Mouse (Mus musculus) spleen, adult 2 months (tissue): Measurements from ENCODE around the gene Serpinb1a. TPM values are rescaled to one million over a fixed set of nuclear protein-coding genes. Genes with fewer than 3 reads are reported as not detected.

Experiments used
- DNase-seq, 2 experiments: peaks; one replicate each; pipeline versions ENCODE4 v3.0.0 to v3.0.0-alpha.2; 2012 to 2021; ENCODE audit warnings: low spot score in 2 of 2, low read depth in 1 of 2
- H3K27ac ChIP-seq: fragments of 200-500 bp; 2 replicates; pipeline ENCODE4 v1.5.1; 2012; ENCODE audit warnings: low read length, inconsistent platforms; ENCODE audit not compliant: insufficient read depth
- H3K27me3 ChIP-seq: fragments of 200-500 bp; 2 replicates; pipeline ENCODE4 v1.6.1; 2012; ENCODE audit warnings: mild to moderate bottlenecking, moderate library complexity, low read length, inconsistent platforms; ENCODE audit not compliant: control insufficient read depth, insufficient read depth
- H3K36me3 ChIP-seq: fragments of 200-500 bp; 2 replicates; pipeline ENCODE4 v1.6.1; 2012; ENCODE audit warnings: mild to moderate bottlenecking, low read length, inconsistent platforms; ENCODE audit not compliant: control insufficient read depth, insufficient read depth
- H3K4me1 ChIP-seq: fragments of 200-500 bp; 2 replicates; pipeline ENCODE4 v1.6.1; 2011; ENCODE audit warnings: inconsistent platforms; ENCODE audit not compliant: control insufficient read depth, insufficient read depth, insufficient read length
- H3K4me3 ChIP-seq: fragments of 200-500 bp; 2 replicates; pipeline ENCODE4 v1.5.1; 2011; ENCODE audit warnings: mild to moderate bottlenecking, inconsistent platforms; ENCODE audit not compliant: insufficient read depth, insufficient read length; ENCODE audit errors: extremely low read depth
- CTCF ChIP-seq: fragments of 200-500 bp; IDR thresholded peaks from 2 replicates; pipeline ENCODE4 v1.5.1; 2011; ENCODE audit warnings: mild to moderate bottlenecking, inconsistent platforms; ENCODE audit not compliant: insufficient read depth, insufficient read length, insufficient replicate concordance; ENCODE audit errors: extremely low read depth
- POLR2A ChIP-seq: fragments of 200-500 bp; IDR thresholded peaks from 2 replicates; pipeline ENCODE4 v1.6.1; 2011; ENCODE audit warnings: low read depth, low read length, inconsistent platforms
- WGBS: fragments of 180-500 bp; shearing (Covaris S2); methylation state at CpG from one replicate; pipeline ENCODE4 v1.1.7; 2018; 5-methylcytosine and 5-hydroxymethylcytosine counted together
- polyA plus RNA-seq: library from polyadenylated mRNA; depleted of rRNA; stranded (reverse); fragments of >200 nt; gene quantifications from 2 replicates; pipeline ENCODE4 v1.2.3, GENCODE M21; 2012

The Serpinb1a gene
- polyA plus RNA-seq, 1 experiment = 30.2 TPM

DNA sequence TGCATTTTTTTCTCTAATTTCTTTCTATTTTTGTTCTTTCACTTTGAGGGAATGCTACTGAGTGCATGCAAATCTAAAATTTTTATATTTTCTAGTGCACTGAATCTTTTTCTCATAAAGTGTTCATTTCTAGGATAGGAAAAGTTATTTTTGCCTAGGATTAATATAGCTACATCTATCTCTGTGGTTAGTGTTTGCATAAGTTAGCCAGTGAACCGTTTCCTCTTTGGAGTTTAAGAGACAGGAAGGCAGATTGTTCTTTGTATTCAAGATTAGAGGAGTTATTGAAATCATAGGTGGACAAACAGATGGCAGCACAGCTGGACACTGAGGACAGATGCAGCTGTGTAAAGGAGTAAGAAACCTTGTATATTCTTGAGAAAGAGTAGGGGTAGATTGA, 11.7 kb downstream of the Serpinb1a start:
- 6% methylated on average over 1 of the region's 1 CpGs for WGBS
- TF ChIP-seq CTCF (no peak), POLR2A (no peak)
- DNase-seq = no peak
- H3K36me3 ChIP-seq = peaks cover 9% of the 10 kb centered on the region
- no peaks in the 10 kb centered on the region for H3K27me3 ChIP-seq
- peaks cover 13% of the 10 kb centered on the region for H3K4me1 ChIP-seq
- no peak overlapping the region for H3K4me3 ChIP-seq
- H3K27ac ChIP-seq = peak overlapping the region; percentile 80; the same call in 1 of the 2 replicates

DNA sequence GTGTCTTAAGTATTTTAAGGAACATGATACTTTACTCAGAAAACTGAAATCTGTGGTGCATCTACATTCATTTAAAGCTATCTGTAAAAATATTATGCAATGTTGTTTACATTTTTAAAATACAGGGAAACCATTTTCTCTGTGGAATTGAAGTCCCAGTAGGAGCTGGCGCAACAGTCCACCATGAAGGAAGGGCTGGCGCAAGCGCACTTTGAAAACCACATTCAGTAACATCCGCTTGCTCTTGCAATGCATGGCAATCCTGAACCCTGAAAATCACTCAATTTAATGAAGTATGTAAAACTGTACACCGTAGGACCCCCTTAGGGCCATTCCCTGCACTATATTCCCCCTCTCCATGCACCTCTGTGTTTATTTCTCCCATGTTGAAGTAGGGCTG, 16.5 kb downstream of the Serpinb1a start:
- TF ChIP-seq POLR2A = no peak
- TF ChIP-seq CTCF = no peak
- H3K27ac ChIP-seq = no peak overlapping the region
- no peaks in the 10 kb centered on the region for H3K27me3 ChIP-seq
- peaks cover 20% of the 10 kb centered on the region for H3K4me1 ChIP-seq
- no peaks in the 10 kb centered on the region for H3K36me3 ChIP-seq
- no peak for DNase-seq
- WGBS = 75% methylated on average over 5 of the region's 5 CpGs
- no peak overlapping the region for H3K4me3 ChIP-seq

DNA sequence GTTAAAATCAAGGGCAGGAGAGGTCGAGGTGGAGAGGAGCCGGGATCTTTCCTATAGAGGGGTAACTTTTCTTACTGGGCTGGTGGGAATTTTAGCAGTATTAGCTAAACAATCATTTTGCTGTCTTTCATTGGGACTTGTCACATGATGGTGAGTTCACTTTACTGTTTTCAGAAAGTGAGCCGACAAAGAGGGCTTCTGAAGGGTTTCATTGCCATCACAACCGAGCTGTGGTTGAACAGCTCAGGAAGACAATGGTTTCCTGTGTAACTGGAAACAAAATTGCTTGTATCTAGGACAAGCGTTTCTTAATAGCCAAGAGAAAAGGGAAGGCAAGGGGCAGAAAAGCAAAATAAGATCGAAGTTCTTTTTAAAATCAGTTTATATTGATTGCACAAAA, 17.7 kb downstream of the Serpinb1a start:
- H3K4me3 ChIP-seq = no peak overlapping the region
- H3K4me1 ChIP-seq = peaks cover 15% of the 10 kb centered on the region
- H3K27me3 ChIP-seq = no peaks in the 10 kb centered on the region
- no peak for DNase-seq
- no peaks in the 10 kb centered on the region for H3K36me3 ChIP-seq
- TF ChIP-seq POLR2A (no peak), CTCF (no peak)
- WGBS = 8% methylated on average over 6 of the region's 6 CpGs
- H3K27ac ChIP-seq = peak overlapping the region; percentile 55; the same call in 1 of the 2 replicates

DNA sequence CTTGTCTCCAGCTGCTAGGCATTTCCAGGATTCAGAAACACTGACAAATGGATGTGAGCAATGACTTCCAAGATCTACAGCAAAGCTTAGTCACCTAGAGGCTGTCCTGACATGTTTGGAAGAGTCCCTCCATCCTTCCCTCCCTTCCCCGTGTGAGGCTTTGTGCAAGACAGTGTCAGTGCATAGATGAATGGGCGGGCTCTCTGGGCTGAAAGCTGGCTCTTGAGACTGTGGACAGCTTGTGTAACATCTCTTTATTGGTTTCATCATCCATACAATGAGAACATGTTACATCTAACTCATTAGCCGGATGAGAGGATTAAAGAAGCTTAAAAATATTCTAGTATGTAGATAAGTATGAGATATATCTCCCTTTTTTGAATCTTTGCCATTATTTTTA, 18.2 kb downstream of the Serpinb1a start:
- WGBS = 40% methylated on average over 3 of the region's 3 CpGs
- no peaks in the 10 kb centered on the region for H3K36me3 ChIP-seq
- no peak overlapping the region for H3K4me3 ChIP-seq
- H3K27ac ChIP-seq = peak overlapping the region; percentile 79
- TF ChIP-seq CTCF (no peak), POLR2A (no peak)
- peaks cover 12% of the 10 kb centered on the region for H3K4me1 ChIP-seq
- no peaks in the 10 kb centered on the region for H3K27me3 ChIP-seq
- no peak for DNase-seq

DNA sequence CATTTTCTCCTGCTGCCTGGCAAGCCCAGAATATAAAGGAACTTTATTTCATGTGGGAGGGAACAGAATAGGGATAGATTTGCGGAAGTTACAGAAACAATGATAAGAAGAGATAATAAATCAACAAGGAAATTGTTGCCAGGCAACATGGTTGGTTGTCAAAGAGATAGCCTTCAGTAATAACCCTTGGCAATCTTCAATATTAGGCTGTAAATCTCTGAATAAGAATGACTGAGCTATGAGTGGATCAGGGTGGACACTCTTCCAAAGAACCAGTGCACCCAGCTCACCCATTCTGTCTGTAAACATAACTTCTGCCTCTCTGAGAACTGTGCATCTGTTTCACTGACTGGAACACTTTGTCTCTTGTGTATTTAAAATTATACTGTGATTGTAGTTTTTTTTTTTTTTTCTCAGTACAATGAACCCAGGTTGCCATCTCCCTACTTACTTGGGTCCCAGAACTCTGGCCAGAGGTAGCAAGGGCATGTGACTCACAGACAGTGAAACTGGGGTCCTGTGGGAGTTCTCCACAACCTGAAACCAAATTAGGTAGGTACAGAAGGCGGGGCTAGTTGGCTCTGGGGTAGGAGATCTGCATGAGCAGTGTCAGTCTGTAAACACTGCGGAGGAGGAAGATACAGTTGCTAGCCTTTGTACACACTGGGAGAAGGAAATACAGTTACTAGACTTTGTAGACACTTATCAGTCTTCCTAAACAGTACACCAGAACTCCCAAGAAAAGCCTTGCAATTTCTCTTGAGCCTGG, 19.3 kb downstream of the Serpinb1a start:
- TF ChIP-seq POLR2A (no peak), CTCF (no peak)
- H3K4me3 ChIP-seq = no peak overlapping the region
- peaks cover 12% of the 10 kb centered on the region for H3K4me1 ChIP-seq
- no peaks in the 10 kb centered on the region for H3K27me3 ChIP-seq
- WGBS = 39% methylated on average over 3 of the region's 3 CpGs
- peak overlapping the region; percentile 79 for H3K27ac ChIP-seq
- peak; percentile 82 to 84 for DNase-seq
- H3K36me3 ChIP-seq = no peaks in the 10 kb centered on the region

DNA sequence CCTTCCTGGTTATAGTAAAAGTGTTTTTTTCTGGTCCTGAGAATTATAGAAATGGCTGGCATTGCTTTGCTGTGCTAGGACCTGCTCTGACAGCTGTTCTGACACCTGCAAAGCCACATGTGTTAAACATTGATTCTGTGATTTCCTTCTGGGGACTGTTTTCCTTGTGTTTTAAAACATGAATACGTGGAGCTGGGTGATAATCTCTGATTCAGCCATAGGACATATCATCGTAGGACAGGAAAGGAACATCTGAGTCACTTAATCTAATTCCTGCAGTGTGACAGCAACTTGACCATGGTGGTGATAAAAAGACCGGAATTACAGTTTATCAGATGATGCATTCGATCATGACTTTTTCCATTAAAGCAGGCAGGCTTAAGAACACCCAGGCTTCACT, 22.1 kb downstream of the Serpinb1a start:
- Histone ChIP-seq H3K36me3 (no peaks in the 10 kb centered on the region), H3K4me1 (peaks cover 14% of the 10 kb centered on the region; the same call in 1 of the 2 replicates), H3K27me3 (no peaks in the 10 kb centered on the region), H3K4me3 (no peak overlapping the region), H3K27ac (no peak overlapping the region)
- no peak for DNase-seq
- no peak for TF ChIP-seq POLR2A
- no peak for TF ChIP-seq CTCF
- 67% methylated on average over 4 of the region's 4 CpGs for WGBS

DNA sequence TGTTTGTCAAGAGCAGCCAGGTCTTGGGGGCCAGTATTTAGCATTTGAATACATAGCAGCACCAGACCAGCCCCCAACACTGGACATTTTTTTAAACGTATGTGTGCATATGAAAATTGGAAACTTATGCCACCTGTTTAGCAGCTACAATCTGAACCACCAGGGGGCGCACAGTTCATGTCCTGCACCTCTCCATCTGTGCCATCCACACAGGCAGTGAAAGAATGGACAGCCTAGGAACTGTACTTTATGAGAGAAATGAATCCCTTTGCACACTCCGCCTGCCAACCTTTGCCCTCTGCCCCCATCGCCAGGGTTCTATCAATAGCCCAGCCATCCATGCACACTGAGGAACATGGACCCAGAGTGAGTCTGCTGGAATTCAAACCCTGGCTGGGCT, 23.0 kb downstream of the Serpinb1a start:
- Histone ChIP-seq H3K36me3 (peaks cover 4% of the 10 kb centered on the region; the same call in 1 of the 2 replicates), H3K4me1 (peaks cover 11% of the 10 kb centered on the region; the same call in 1 of the 2 replicates), H3K27ac (no peak overlapping the region), H3K4me3 (no peak overlapping the region), H3K27me3 (no peaks in the 10 kb centered on the region)
- DNase-seq = peak; percentile 41 to 77
- WGBS = 40% methylated on average over 4 of the region's 4 CpGs
- TF ChIP-seq CTCF = peak; percentile 73; the same call in 1 of the 2 replicates
- no peak for TF ChIP-seq POLR2A
